Mouse (Mus musculus) intestine, embryonic 16.5 days (tissue): ENCODE data around the gene Lhfp. TPM values are rescaled to one million over a fixed set of nuclear protein-coding genes. Genes with fewer than 3 reads are reported as not detected.

Experiments used
- ATAC-seq: fragments of 200-750 bp; cut with Nextera tagmentation; 2 replicates; pipeline ENCODE4 v1.8.0; 2017; ENCODE audit warnings: moderate TSS enrichment, moderate library complexity
- H3K27ac ChIP-seq: fragments of 300-500 bp; sonication (generic); 2 replicates; pipeline ENCODE4 v1.5.1; 2014; ENCODE audit warnings: mild to moderate bottlenecking, low read length
- H3K27me3 ChIP-seq: fragments of 300-500 bp; sonication (generic); replicated peaks from 2 replicates; pipeline ENCODE4 v1.6.1; 2014; ENCODE audit warnings: low read length, control low read depth, mixed read lengths; ENCODE audit not compliant: control insufficient read depth, insufficient read depth
- H3K36me3 ChIP-seq: fragments of 300-500 bp; sonication (generic); 2 replicates; pipeline ENCODE4 v1.6.1; 2014; ENCODE audit warnings: low read length, control low read depth; ENCODE audit not compliant: control insufficient read depth, insufficient read depth
- H3K4me1 ChIP-seq: fragments of 300-500 bp; sonication (generic); 2 replicates; pipeline ENCODE4 v1.6.1; 2014; ENCODE audit warnings: low read length, control low read depth, mixed read lengths; ENCODE audit not compliant: control insufficient read depth, insufficient read depth
- H3K4me2 ChIP-seq: fragments of 300-500 bp; sonication (generic); 2 replicates; pipeline ENCODE4 v1.6.1; 2014; ENCODE audit warnings: low read depth, low read length, control low read depth
- H3K4me3 ChIP-seq: fragments of 300-500 bp; sonication (generic); 2 replicates; pipeline ENCODE4 v1.5.1; 2014; ENCODE audit warnings: mild to moderate bottlenecking, low read length
- H3K9ac ChIP-seq: fragments of 300-500 bp; sonication (generic); 2 replicates; pipeline ENCODE4 v1.6.1; 2014; ENCODE audit warnings: low read depth, low read length
- H3K9me3 ChIP-seq: fragments of 300-500 bp; sonication (generic); 2 replicates; pipeline ENCODE4 v1.6.1; 2016; ENCODE audit warnings: low read length, control low read depth; ENCODE audit not compliant: control insufficient read depth
- WGBS: fragments of 180-500 bp; shearing (Covaris S2); extraction: QIAGEN DNeasy Blood & Tissue Kit; methylation state at CpG from one replicate; pipeline ENCODE4 v1.1.7; 2014; 5-methylcytosine and 5-hydroxymethylcytosine counted together
- polyA plus RNA-seq: library from polyadenylated mRNA; unstranded; fragments of >200 nt; fragmentation: Nextera tagmentation; extraction: Ambion mirVana; gene quantifications from 2 replicates; pipeline ENCODE4 v1.2.1, GENCODE M21; 2015

Lhfp gene
- polyA plus RNA-seq, 1 experiment from 2014 or later: 39.6 TPM

DNA sequence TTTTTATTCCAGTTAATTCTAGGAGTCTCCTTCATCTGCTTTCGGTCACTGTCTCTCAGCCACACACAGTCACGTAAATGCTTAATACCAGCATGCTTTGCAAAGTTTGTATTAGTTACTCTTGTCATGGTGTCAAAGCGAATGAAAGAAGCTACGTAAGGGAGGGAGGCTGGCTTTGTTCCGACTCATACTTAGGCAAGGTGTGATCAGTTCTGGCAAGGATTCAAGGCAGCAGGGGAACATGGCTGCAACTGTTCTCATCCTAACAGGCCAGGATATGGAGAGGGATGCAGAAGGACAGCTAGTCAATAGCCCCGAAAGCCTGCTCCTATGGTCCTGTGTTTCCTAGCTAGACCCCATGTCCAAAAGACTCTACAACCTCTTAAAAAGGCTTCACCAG lies 39.0 kb downstream of the Lhfp start:
- H3K4me2 ChIP-seq: no peak overlapping the region
- no peaks in the 10 kb centered on the region for H3K36me3 ChIP-seq
- no peak overlapping the region for H3K9ac ChIP-seq
- H3K27me3 ChIP-seq: no peaks in the 10 kb centered on the region
- H3K9me3 ChIP-seq: no peaks in the 10 kb centered on the region
- no peak overlapping the region for H3K4me3 ChIP-seq
- WGBS: 92% methylated on average over 6 of the region's 6 CpGs
- H3K27ac ChIP-seq: no peak overlapping the region
- no peaks in the 10 kb centered on the region for H3K4me1 ChIP-seq
- ATAC-seq: no peak

DNA sequence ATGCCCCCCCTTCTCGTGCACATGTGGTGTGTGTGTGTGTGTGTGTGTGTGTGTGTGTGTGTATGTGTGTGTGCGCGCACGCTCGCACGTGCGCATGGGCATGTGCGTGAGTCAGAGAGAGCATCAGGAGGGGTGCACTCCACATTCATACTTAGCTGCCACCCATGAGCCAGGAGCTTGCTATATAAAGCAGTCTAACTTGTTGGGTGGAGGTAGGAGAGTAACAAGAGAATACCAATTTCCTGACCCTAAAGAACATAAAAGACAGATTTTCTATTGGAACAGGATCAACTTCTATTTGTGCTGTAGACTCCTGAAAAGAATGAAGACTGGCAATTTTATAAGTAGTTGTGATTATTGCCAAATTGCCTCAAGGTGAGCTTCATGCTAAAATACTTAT lies 39.4 kb downstream of the Lhfp start:
- Histone ChIP-seq H3K36me3 (no peaks in the 10 kb centered on the region), H3K27ac (no peak overlapping the region), H3K9me3 (no peaks in the 10 kb centered on the region), H3K9ac (no peak overlapping the region), H3K4me2 (no peak overlapping the region), H3K4me1 (no peaks in the 10 kb centered on the region), H3K27me3 (no peaks in the 10 kb centered on the region), H3K4me3 (no peak overlapping the region)
- 97% methylated on average over 8 of the region's 8 CpGs for WGBS
- no peak for ATAC-seq

DNA sequence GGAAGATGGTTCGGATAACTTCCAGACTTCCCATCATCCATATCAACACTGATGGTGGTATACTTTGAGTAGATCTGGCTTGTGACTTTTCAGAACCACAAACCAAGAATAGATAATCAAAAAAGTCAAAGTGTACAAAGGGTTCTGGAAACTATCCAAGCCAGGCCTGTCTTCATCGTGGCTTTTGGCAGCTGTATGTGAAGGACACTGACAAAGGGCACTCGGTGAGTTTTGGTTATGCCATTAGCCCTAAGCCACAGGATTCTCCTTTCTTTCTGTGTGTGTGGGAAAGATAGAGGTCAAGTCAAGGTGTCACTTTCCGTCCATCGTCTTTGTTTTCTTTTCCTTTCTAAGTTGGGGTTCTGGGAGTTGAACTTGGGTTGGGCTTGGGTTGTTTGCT lies 42.4 kb downstream of the Lhfp start:
- no peak overlapping the region for H3K4me3 ChIP-seq
- no peak overlapping the region for H3K9ac ChIP-seq
- ATAC-seq: no peak
- no peaks in the 10 kb centered on the region for H3K4me1 ChIP-seq
- WGBS: 87% methylated on average over 5 of the region's 5 CpGs
- H3K9me3 ChIP-seq: no peaks in the 10 kb centered on the region
- H3K27ac ChIP-seq: no peak overlapping the region
- no peaks in the 10 kb centered on the region for H3K36me3 ChIP-seq
- H3K27me3 ChIP-seq: no peaks in the 10 kb centered on the region; the same call in 1 of the 2 replicates
- no peak overlapping the region for H3K4me2 ChIP-seq

DNA sequence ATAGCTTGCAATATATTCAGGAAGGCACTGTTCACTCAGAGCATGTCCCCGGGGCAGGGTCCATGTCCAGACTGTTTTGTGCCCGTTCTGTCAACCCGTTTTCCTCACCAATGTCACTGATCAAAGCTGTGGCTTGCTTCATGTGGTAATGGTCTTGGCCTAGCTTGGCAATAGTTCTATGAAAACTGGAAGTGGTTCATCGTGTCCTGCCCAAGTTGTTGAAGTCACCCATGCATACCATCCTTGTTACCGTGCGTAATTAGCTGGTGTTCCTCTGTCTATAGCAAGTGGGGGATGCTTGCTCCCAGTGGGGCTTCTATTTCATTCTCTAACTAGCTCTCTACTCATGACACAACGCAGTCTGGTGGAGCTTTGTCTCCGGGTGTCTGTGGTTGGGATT lies 43.5 kb downstream of the Lhfp start:
- Histone ChIP-seq H3K4me1 (no peaks in the 10 kb centered on the region), H3K36me3 (no peaks in the 10 kb centered on the region), H3K27me3 (no peaks in the 10 kb centered on the region; the same call in 1 of the 2 replicates), H3K4me3 (no peak overlapping the region), H3K9ac (no peak overlapping the region), H3K4me2 (no peak overlapping the region), H3K9me3 (no peaks in the 10 kb centered on the region), H3K27ac (no peak overlapping the region)
- 93% methylated on average over 8 of the region's 8 CpGs for WGBS
- ATAC-seq: no peak

DNA sequence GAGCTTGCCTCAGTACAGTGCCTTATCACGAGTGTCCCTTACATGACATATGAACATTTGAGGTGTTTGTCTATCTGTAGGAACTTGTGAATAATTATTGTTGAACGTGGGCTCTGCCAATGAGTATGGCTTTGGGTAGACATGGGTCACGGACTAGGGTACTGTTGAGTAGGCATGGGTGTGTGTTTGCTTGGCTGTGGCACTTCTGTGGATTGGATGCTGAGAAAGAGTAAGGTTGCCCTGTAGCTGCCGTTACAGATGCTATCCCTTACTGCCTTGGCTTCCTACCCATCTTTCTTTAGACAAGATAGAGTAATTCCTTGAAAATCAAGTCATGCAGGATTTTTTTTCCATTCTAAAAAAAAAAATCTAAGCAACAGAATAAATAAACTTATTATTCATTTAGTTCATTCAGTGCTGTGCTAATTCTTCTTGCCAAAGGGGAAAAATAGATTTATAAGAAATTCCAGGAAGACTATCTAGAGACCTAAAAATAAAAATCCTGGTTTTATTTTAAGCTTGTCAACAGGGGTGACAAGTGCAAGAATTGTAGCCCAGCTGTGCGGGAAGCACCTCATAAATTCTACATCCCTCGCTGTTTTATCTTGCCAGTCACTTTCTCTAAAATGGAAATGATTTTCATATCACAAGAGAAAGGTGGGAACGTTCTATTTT lies 45.3 kb downstream of the Lhfp start:
- Histone ChIP-seq H3K4me1 (no peaks in the 10 kb centered on the region), H3K4me2 (no peak overlapping the region), H3K9ac (no peak overlapping the region), H3K9me3 (no peaks in the 10 kb centered on the region), H3K27ac (no peak overlapping the region), H3K27me3 (no peaks in the 10 kb centered on the region; the same call in 1 of the 2 replicates), H3K4me3 (no peak overlapping the region), H3K36me3 (no peaks in the 10 kb centered on the region)
- WGBS: 80% methylated on average over 7 of the region's 7 CpGs
- no peak for ATAC-seq

DNA sequence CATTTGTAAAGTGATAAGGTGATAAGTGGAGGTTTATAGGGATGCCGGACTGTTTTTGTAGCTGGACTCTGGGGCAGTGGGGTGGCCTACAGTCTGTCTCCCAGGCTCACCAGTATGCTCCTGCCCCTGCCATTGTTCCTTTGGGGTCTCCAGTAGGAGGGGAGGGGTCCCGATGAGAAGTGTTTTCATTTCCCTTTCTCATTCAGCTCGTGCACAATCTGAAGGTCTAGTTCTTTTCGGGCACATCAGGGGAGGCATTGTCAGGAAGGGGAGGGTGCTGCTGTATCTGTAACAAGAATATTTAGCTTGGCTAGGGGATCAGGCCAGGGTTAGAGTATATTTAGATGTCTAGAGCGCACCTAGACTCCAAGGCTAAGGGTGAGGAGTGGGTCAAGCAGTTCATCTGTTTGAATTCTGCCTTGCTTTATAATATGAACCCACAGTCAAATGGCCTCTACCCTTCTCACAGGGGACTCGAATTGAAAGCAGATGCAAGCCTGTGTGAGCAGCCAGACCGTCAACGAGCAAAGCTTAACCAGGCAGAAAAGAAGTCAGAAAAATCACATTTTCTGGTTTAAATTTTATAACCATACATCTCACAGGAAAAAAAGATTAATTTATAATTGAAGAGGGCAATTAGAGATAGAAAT lies 46.0 kb downstream of the Lhfp start:
- H3K27ac ChIP-seq: no peak overlapping the region
- no peak overlapping the region for H3K4me2 ChIP-seq
- WGBS: 75% methylated on average over 8 of the region's 8 CpGs
- H3K36me3 ChIP-seq: no peaks in the 10 kb centered on the region
- no peak for ATAC-seq
- no peaks in the 10 kb centered on the region; the same call in 1 of the 2 replicates for H3K27me3 ChIP-seq
- H3K4me1 ChIP-seq: no peaks in the 10 kb centered on the region
- no peak overlapping the region for H3K9ac ChIP-seq
- H3K9me3 ChIP-seq: no peaks in the 10 kb centered on the region
- no peak overlapping the region for H3K4me3 ChIP-seq

DNA sequence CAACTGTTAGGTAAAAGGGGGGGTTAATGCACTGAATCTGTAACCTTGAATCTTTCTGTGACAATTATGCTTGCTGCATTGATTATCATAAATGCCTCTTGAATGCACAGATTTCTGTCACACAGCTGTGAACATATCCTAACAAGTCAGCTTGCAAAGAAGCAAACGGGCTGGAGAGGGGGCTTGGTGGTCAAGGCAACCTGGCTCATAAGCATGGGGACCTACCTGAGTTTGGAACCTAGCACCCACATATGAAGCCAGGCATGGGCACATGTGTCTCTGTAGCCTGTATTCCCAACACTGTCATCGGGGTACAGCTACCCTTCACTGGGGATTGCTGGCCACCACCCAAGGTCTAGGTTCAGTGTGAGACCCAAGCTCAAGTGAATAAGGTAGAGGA lies 48.6 kb downstream of the Lhfp start:
- no peaks in the 10 kb centered on the region for H3K4me1 ChIP-seq
- no peaks in the 10 kb centered on the region for H3K36me3 ChIP-seq
- H3K4me3 ChIP-seq: no peak overlapping the region
- no peak overlapping the region for H3K4me2 ChIP-seq
- no peak for ATAC-seq
- H3K27ac ChIP-seq: no peak overlapping the region
- H3K27me3 ChIP-seq: no peaks in the 10 kb centered on the region; the same call in 1 of the 2 replicates
- no peak overlapping the region for H3K9ac ChIP-seq
- 85% methylated on average over 2 of the region's 2 CpGs for WGBS
- no peaks in the 10 kb centered on the region for H3K9me3 ChIP-seq

DNA sequence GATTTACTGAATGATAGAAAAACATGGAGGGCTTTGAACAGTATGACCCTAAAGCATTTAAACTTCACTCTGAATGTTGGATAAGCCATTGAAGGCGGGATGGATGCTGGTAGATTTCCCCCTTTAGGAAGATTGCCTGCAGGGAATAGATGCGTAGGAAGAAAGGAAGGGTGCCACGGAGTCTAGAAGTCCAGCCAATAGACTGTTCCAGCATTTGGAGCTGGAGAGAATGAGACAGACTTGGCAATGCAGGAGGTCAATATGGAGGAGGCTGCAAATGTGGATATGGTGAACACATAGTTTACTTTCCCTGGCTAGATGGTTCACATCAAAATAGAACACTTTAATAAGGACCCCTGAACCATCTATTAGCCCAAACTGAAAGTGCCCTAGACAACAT lies 58.9 kb downstream of the Lhfp start:
- Histone ChIP-seq H3K27ac (no peak overlapping the region), H3K27me3 (no peaks in the 10 kb centered on the region), H3K4me1 (peaks cover 7% of the 10 kb centered on the region; the same call in 1 of the 2 replicates), H3K9me3 (no peaks in the 10 kb centered on the region), H3K4me3 (no peak overlapping the region), H3K9ac (no peak overlapping the region), H3K36me3 (no peaks in the 10 kb centered on the region), H3K4me2 (no peak overlapping the region)
- 93% methylated on average over 3 of the region's 3 CpGs for WGBS
- ATAC-seq: no peak

DNA sequence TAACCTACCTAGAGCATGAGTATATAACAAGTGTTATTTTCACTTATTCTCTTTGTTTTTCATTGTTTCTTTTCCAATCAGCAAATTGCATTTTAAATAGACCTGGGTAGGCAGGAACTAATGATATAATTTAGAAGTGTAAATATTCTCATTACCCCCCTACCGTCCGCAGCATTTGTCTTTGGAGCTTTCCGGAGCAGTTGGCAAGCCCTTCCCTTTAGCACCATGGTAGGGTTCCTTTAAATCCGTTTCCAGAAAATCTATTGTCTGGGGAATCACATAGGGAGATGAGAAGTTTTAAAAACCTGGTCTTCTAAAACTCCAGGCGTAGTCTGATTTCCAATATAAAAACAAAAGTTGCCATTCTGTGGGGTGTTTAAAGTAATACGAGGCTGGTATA lies 59.5 kb downstream of the Lhfp start:
- Histone ChIP-seq H3K9me3 (no peaks in the 10 kb centered on the region), H3K9ac (no peak overlapping the region), H3K4me2 (no peak overlapping the region), H3K4me1 (peaks cover 7% of the 10 kb centered on the region; the same call in 1 of the 2 replicates), H3K27ac (no peak overlapping the region), H3K4me3 (no peak overlapping the region), H3K36me3 (no peaks in the 10 kb centered on the region), H3K27me3 (no peaks in the 10 kb centered on the region)
- 49% methylated on average over 6 of the region's 6 CpGs for WGBS
- ATAC-seq: no peak
